Mouse (Mus musculus) spleen, adult 12 weeks (tissue): ENCODE measurements around the gene Pkn3.
A peak's percentile ranks its signal among the peaks of the same experiment; 100 is the strongest.
"Not testable (repeated sequence)": the region's sequence is repeated elsewhere in the genome, so short reads cannot be mapped to it uniquely, and the experiment has no call there.

Source experiments
- DNase-seq: peaks from one replicate; pipeline ENCODE4 v3.0.0; 2022; ENCODE audit warnings: low spot score

Pkn3 gene

DNA sequence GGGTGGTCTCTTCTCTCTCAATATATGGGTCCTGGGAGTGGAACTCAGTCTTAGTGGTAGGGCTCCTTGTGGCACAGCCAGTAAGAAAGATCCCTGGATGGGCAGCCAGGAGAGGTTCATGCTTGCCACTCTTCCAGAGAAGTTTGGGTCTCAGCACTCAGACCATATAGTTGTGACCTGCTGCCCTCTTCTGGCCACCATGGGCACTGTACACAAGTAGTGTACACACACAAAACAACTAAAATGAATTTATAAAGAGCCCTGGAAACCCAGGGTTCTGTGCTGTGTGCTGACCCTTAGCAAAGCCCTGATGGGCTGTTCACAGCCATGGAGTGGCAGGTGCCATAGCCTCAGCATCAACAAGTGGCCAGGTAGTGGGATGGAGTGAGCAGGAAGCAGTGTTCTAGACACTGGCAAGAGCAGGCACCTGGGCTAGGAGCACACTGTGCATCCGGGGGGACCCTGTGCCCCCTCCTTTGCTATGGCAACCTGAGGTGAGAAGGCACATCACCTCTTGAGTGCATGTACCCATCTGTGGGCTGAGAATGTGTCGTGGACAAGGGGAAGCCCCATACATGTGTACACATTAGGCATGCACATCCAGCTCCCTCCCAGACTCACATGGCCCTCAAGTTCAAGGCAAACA is 18.5 kb downstream of the Pkn3 start:
- DNase-seq, result no peak

- no peak for DNase-seq
These were observed 22.7 kb downstream of the Pkn3 start for GRCm38 (mm10) chr2:30100214-30100613.

DNA sequence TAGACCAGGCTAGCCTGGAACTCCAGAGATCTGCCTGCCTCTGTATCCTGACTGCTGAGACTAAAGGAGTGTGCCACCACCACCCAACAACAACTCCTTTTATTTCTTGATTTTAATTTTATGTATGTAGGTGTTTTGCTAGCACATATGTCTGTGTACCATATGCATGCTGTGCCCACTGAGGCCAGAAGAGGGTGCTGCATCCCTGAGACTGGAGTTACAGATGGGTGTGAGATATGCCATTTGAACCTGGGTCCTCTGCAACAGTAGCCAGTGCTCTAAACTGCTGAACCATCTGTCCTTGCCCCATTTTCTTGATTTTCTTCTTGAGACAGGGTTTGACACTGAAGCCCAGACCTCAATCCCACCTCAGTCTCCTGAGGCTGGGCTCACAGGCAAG is 28.9 kb downstream of the Pkn3 start:
- no peak for DNase-seq

DNA sequence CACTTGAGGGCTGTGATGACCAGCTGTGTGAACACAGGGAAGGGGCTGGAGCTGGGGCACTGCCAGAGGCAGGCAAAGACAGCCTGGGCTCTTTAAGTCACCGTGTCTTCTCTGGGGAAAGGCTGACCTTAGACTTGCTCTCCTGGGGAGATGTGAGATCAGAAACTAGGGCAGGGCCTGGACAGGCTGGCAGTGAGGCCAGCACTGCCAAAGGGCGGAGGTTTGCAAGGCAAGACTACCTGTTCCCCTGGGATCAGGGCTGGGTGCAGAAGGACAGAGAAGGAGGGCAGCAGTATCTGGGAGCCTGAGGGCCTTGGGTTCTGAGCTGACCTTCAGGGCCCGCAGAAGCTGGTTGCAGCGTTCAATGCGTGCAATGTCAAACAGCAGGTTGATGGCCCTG is 30.2 kb downstream of the Pkn3 start:
- DNase-seq, result no peak

GRCm38 (mm10) chr2:30108260-30108659 is 30.8 kb downstream of the Pkn3 start:
- no peak for DNase-seq

DNA sequence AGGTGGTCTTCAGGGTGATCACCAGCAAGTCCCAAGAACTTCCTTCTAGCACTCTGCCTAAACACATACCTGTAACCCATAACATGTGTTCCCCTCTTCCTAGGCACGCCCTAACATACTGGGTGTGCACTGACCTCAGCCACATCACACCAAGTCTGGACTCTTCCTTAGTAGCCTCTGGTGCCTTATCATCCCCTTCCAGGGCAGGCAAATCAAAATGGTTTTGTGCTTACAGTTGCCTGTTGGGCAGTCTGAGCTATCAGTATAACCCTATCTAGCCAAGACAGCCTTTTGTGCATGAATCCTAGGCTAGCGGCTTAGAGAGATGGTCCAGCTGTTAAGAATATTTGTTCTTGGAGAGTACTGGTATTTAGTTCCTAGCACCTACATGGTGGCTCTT is 34.0 kb downstream of the Pkn3 start:
- DNase-seq, result no peak

- no peak for DNase-seq
These were observed 35.1 kb downstream of the Pkn3 start for GRCm38 (mm10) chr2:30112564-30112963.

- no peak for DNase-seq
These were observed 42.2 kb downstream of the Pkn3 start for GRCm38 (mm10) chr2:30119641-30120051.

- no peak for DNase-seq
These were observed 42.8 kb downstream of the Pkn3 start for GRCm38 (mm10) chr2:30120269-30120668.

GRCm38 (mm10) chr2:30122766-30123165 is 45.3 kb downstream of the Pkn3 start:
- no peak for DNase-seq

GRCm38 (mm10) chr2:30123729-30124471 is 46.4 kb downstream of the Pkn3 start:
- no peak for DNase-seq

DNA sequence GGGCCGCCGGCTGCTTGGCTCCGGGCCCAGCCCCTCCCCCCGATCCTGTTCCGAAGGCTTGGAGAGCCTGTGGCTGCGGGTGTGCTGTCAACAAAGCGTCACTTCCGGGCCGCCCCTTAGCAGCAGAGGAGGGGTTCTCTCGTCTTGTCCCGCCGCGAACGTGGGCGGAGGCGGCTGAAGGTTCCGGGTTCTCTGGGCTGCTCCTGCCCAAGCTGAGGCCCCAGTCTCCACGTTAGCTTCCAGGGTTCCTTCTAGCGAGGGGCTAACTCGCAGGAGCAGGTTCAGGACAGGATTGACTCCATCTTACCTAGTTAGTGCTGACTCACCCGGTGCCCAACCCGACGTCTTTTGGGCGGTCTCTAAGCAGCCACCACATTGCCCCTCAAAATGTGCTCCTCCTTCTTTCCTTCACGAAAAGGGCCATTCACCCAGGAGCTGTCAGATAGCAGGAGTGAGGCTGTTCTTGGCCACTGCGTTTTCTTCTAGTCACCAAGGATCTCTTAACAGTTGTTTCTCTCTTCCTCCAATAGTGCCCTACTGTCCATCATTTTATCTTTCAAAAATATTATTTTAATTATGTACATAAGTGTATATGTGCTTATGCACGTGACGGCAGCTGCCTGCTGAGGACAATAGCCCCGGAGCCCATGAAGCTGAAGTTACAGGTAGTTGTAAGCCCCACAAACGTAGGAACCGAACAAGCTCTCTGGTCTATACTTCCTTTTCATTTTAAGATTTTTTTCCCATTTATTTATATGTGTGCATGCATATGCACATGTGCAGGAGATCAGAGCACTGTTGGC is 47.2 kb downstream of the Pkn3 start, which contains the start of gene Zer1:
TSS of gene Zer1 (minus strand) at position 114 of the 803 bp plus-strand sequence.
- peak; percentile 87 for DNase-seq

- no peak for DNase-seq
These were observed 51.3 kb downstream of the Pkn3 start for GRCm38 (mm10) chr2:30128789-30129188.

DNA sequence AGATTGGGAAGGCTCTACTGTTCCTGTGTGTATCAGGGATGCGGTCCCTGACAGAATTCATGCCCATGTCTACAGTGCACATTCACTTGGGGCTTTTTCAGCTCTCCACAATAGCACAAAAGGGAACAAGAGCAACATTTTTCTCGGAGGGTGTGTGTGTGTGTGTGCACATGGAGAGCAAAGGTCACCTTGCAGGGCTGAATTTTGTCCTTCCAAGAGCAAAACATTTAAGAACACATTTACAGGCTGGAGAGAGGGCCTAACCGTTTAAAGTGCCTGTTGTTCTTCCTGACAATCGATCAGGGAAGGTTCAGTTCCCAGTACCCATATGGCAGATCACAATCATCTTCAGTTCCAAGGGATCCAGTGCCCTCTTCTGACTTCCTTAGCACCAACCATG is 52.7 kb downstream of the Pkn3 start:
- no peak for DNase-seq

DNA sequence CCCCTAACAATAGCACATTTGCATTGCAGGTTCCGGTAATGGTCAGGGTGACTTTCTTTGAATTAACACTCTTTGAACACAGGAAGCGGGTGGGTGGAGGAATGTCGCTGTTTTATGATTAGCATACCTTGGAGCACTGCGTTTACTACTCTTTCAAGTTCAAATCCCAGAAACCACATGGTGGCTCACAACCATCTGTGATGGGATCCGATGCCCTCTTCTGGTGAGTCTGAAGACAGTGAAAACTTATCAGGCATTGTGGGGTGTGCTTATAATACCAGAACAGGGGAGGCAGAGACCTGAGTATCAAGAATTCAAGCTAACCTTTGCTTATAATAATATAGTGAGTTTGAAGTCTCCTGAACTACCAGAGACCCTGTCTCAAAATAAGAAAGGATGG is 53.8 kb downstream of the Pkn3 start:
- DNase-seq, result not testable (repeated sequence)

GRCm38 (mm10) chr2:30132801-30133612 is 55.5 kb downstream of the Pkn3 start:
- no peak for DNase-seq

- DNase-seq, result peak; percentile 99
These were observed 56.3 kb downstream of the Pkn3 start, which contains the start of gene Tbc1d13 for GRCm38 (mm10) chr2:30133613-30134377. Tbc1d13 (plus strand) TSS chr2:30133746.

GRCm38 (mm10) chr2:30134378-30134711 is 56.9 kb downstream of the Pkn3 start:
- DNase-seq, result no peak

- DNase-seq, result no peak
These were observed 57.6 kb downstream of the Pkn3 start for GRCm38 (mm10) chr2:30134928-30135620.

DNA sequence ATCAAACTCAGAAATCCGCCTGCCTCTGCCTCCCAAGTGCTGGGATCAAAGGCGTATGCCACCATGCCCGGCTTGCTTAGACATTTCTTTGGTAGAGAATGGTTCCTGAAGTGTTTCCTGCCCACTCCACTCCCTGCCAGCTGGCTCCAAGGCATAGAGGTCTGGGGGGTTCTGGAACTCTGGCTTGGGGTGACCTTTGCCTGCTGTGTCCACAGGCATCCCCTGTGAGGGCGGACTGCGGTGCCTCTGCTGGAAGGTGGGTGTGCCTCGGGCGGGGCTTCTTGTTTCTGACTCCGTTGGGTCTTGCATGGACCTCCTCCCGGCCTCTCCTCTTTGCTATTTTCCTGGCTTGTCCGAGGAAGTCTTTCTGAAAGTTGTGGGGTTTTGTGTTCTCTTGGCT is 59.0 kb downstream of the Pkn3 start:
- no peak for DNase-seq

DNA sequence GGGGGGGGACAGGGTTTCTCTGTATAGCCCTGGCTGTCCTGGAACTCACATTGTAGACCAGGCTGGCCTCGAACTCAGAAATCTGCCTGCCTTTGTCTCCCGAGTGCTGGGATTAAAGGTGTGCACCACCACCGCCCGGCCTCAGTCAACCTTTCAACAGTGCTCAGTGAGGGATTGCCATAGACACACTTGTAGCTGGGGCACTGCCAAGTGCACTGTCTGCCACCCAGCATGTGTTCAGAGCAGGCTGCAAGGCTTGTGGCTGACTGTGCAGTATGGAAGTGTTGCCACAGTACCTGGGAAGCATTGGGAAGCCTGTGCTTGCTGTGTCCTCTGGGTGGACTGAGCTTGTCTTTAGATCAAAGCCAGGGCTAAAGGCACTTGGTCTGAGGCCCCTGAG is 62.5 kb downstream of the Pkn3 start:
- not testable (repeated sequence) for DNase-seq
